Mouse (Mus musculus): Measurements from ENCODE around the gene Kras. TPM values are rescaled to one million over a fixed set of nuclear protein-coding genes. Genes with fewer than 3 reads are reported as not detected.

The Kras gene
- 10 to 100 TPM; 96.4 to 98.4 TPM for total RNA-seq (2021)

DNA sequence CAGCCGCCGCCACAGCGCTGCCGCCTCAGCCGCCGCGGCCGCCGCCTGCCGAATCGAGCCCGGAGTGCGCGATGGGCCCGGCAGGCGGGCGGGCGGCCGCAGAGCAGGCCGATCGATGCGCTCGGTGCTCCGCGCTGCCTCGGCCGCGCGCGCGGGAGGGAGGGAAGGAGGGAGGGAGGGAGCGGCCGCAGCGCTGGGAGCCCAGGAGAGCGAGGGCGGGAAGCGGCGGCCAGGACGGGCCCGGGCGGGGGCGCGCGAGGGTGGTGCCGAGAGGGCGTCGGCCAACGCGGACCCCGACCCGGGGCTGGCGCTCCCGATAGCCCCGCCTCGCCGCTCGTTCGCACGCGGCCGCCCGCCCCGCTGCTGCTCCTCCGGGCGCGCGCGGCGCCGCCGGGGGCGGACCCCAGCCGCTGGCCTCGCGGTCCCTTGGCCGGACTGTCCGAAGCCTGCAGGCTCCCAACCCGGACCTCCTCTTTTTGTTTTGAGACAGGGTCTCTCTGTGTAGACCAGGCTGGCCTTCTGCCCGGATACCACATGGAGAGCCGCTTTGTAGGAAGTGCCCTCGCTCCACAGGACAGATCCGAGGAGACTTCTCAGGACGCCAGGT, at the start of gene Kras:
Gene Kras, minus strand, starts transcription at position 55 of the 607 bp plus-strand sequence.
- intact Hi-C loops (cut with DNase I), result loop anchor here (5.0 kb wide), 1 partner anchor 52 kb away; no protein-coding TSS in a partner anchor

GRCm38 (mm10) chr6:145297626-145298025, 47.6 kb upstream of the Kras start:
- no peak for DNase-seq
- intact Hi-C loops (cut with DNase I), result no loop called here

More for the DNA sequence above, at the start of gene Kras:
- peak; percentile 93 for DNase-seq

GRCm38 (mm10) chr6:145296979-145297378, 46.9 kb upstream of the Kras start:
- no peak for DNase-seq
- intact Hi-C loops (cut with DNase I), result no loop called here

GRCm38 (mm10) chr6:145295171-145295570, 45.1 kb upstream of the Kras start:
- intact Hi-C loops (cut with DNase I), result no loop called here

DNA sequence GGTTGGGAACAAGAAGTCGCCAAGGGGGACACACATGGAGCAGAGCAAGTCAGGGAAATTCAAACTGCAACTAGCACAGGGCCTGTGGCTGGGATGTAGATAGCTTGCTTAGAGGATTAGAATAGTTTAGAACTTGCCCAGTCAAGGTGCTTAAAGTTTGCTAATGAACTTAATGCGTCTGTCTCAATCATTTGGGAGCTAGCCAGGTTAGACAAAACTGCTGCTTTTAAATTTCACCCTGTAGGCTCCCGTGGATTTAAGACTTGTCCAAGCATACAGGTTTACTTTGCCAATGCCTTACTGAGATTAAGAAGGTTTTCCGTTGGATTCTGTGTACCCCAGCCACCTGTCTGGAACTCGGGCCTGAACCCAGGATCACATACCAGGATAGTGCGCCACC, 43.1 kb upstream of the Kras start:
- no peak for DNase-seq
- intact Hi-C loops (cut with DNase I), result no loop called here

More at GRCm38 (mm10) chr6:145295171-145295570, 45.1 kb upstream of the Kras start:
- no peak for DNase-seq

DNA sequence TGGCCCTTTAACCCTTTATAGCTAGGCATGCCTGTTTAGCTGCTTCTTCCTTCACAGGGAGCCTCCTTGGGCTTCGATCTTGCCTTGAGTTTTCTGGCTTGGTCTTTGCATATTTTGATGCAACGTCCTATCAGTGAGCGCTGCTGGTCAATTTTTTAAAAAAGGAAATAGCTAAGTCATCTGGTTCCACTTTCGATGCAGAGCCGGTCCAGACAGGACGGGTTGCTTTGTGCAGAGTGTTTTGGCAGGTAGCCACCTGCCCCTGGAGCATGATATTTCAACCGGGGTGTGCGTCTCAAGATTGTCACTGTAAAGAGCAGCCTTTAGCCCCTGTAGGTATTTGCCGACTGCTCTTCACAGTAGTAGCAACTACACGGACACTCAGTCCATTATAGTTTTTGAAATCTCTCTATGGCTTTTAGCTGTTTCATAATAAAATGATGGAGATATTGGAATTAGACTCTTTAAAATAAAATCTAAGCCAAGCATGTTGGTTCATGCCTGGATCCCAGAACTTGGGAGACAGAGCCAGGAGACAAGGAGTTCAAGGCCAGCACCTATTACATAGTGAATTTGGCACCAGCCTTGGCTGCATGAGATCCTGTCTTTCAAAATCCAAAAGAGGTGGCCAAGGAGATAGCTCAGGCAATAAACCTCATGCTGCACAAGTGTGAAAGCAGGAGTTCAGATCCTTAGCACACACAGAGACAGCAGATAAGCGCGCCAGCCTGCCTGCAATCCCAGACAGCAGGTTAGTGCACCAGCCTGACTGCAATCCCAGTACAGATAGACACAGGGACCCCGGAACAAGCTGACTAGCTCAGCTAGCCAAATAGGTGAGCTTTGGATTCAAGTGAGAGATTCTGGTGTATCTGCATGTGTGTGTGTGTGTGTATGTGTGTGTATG, 41.6 kb upstream of the Kras start:
- intact Hi-C loops (cut with DNase I), result no loop called here
- peak; percentile 5 for DNase-seq

DNA sequence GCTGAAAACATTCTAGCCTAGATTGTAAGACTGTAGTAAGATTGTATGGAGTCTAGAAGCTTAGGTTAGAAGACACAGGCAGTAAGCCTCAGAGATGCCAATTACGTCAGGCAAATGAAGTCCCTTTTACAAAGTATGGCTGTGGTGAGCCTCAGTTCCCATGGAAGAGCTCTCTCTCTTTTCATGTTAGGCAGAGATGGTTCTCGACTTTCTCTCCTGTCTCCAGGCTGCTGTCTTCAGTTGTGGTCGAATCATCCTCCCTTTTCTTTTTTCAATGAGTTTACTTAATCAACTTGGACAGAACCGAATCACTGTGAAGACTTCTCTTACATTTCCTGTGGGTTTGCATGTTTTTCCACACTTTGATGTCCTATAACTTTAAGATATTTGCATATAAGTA, 35.6 kb upstream of the Kras start:
- no peak for DNase-seq
- intact Hi-C loops (cut with DNase I), result no loop called here

GRCm38 (mm10) chr6:145284286-145284685, 34.2 kb upstream of the Kras start:
- DNase-seq, result no peak
- intact Hi-C loops (cut with DNase I), result no loop called here

- intact Hi-C loops (cut with DNase I), result no loop called here
- DNase-seq, result no peak
Observed at GRCm38 (mm10) chr6:145277138-145277763, 27.2 kb upstream of the Kras start.

GRCm38 (mm10) chr6:145276265-145276780, 26.3 kb upstream of the Kras start:
- intact Hi-C loops (cut with DNase I), result no loop called here
- peak; percentile 60 for DNase-seq

DNA sequence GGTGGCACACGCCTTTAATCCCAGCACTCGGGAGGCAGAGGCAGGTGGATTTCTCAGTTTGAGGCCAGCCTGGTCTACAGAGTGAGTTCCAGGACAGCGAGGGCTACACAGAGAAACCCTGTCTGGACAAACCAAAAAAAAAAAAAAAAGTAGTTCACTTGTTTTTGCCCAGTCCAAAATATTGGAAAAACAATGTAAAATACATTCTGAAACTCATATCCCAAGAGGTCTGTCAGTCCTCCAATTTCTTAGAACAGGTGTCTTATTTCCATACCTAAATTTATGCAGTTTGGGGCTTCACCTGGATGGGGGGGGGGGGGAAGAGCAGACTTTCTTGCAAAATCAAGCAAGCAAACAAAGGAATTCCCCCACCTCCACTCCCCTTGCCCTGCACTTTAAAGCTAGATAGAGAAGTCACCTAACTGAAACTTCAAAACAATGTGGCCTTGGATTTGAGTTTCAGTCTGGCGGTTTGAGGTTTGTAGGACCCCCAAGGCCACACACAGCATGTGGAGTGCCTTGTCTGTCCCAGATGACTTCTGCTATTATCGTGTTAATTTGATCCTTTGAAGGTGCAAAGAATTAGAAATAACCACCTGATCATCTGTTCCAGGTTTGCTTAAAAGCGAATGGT, 25.7 kb upstream of the Kras start:
- intact Hi-C loops (cut with DNase I), result no loop called here
- no peak for DNase-seq

DNA sequence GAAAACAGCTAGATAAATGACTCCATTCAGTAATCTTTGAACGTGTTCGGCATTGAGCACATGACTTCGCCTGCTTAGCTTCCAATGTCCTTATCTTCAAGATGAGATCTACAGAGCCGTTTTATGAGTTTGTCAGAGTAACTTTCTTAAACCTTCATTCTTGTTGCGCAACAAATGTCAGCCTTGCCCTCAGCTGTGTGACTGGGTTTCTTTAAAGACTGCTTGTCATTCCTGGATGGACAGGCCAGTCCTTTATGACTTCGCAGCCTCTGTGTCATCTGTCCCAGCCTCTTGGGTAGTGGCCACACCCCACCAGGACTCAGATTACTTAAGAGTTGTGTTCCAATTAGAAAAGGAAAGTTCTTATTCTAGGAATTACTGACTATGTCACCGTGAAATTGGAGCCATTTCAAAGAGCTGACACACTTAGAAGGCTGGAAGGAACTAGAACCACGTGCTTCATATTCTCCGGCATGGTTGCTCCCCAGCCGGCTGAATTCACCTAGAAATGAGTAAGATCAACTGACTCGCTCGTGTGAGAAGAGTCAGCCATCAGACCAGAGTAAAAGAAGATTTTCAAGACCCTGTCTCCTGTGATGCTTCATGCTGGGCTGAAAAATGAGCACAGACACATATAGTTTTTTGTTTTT, 24.1 kb upstream of the Kras start:
- intact Hi-C loops (cut with DNase I), result no loop called here
- no peak for DNase-seq

GRCm38 (mm10) chr6:145272142-145272937, 22.3 kb upstream of the Kras start:
- DNase-seq, result no peak
- intact Hi-C loops (cut with DNase I), result no loop called here

DNA sequence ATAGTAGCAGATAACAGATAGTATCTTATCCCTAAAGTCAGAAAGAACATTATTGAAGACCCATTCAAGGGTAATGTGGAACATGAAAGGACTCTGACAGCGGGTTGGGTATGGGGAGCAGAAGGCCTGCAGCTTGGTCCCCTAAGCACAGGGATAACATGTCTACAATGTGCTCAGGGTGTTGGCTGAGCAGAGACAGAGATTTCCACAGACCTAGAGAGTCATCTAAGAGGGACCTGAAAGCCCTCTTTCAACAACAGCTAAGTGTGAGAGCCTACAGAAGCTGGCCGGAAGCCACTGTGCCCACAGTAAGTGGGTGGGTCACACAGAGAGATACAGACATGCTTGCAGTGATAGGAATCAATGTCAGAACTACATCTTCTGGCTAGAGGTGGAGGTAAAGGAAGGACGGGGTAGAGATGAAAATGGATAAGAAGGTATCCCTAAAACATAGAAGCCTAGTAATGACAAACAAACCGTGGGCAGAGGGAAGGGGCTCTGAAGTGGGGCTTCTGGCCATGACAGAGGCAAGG, 19.3 kb upstream of the Kras start:
- intact Hi-C loops (cut with DNase I), result no loop called here
- DNase-seq, result no peak

GRCm38 (mm10) chr6:145267692-145268091, 17.7 kb upstream of the Kras start:
- DNase-seq, result no peak
- intact Hi-C loops (cut with DNase I), result no loop called here

DNA sequence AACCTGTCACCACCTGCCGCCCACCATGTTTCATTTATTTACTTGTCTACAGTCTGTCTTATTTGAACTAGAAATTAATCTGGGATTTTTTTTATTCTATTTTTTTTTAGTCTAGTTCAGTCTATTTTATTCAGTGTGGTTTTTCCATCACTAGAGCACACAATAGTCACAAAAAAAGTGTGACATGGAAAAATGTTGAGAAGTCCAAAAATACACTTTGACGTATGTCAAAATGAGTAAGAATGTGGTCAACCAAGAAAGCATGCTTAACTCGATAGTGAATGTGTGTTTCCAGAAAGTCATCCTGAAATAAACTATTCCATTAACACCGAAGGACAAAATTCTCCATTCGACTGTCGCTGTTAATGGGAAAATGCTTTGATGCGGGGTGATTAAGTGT, 12.3 kb upstream of the Kras start:
- no peak for DNase-seq
- intact Hi-C loops (cut with DNase I), result no loop called here

DNA sequence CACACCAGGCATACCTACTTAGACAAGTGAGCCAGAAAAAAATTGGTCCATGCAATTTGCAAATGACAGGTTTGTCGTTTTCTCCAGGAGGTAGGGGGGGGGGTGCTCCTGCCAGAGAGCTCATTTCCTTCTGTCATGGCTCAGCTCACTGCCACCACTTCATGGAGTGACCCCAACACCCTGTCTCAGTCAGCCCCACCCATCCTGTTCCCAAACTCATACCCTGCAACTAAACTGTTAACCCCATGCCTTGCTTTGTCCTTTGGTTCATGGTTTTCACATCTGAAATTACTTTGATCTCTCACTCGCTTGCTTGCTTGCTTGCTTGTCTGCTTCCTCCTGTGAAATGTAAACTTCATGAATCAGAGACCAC, 6.6 kb upstream of the Kras start:
- DNase-seq, result no peak
- intact Hi-C loops (cut with DNase I), result no loop called here

GRCm38 (mm10) chr6:145255952-145256700, 6.1 kb upstream of the Kras start:
- intact Hi-C loops (cut with DNase I), result no loop called here
- DNase-seq, result no peak

DNA sequence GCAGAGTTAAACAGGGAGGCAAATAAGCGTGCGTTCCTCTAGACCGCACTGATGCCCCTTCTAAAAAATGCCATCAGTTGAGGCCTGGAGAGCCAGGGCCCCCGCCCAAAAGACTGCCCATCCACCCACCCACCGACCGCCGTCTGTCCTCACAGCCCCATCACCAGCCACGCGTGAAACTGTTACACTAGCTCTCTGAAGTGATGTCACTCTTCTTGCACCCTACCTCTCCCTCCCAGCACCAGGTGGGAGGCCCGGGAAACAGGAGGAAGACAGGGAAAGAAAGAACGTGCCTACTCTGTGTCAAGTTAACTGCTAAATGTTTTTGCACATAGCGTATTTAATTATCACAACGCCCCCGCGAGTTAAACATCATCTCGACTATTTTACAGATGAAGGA, 781 bp upstream of the Kras start:
- intact Hi-C loops (cut with DNase I), result loop anchor here (5.0 kb wide), 1 partner anchor 51 kb away; no protein-coding TSS in a partner anchor
- DNase-seq, result peak; percentile 33
